Mouse (Mus musculus): ENCODE measurements at regions not wholly inside any gene's neighbourhood (a gene's known extent, or its start where the extent isn't known, plus 50 kb on each side); places are given as distances from the start of the nearest gene placed in this dataset.
A peak's percentile ranks its signal among the peaks of the same experiment; 100 is the strongest.

DNA sequence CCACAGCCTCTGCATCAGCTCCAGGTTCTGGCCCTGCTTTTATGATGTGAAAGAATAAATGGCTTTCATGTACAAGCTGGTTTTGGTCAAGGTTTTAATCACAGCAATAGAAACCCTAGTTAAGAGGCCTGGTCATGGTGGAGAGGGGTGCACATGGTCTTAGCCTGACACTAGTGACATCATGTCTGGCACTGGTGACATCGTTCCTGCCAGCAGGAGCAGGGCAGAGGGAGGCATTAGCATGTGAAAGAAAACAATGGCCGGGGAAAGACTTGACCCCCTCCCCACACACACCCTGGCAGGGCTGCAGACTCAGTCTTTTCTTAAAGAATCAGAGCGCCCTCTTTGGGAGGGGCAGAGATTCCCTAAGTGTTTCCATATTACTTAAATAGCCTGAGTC, 139.2 kb downstream of the Matn1 start:
- Histone ChIP-seq H3K27me3 (ENCODE audit: insufficient read depth, low read length) (no peaks in the 10 kb centered on the region), H3K27ac (ENCODE audit: low read depth, low read length) (no peak overlapping the region), H3K4me3 (ENCODE audit: low read depth, low read length) (no peak overlapping the region), H3K4me2 (ENCODE audit: low read depth) (no peak overlapping the region), H3K9ac (no peak overlapping the region), H3K9me3 (ENCODE audit: low read length) (no peaks in the 10 kb centered on the region), H3K4me1 (ENCODE audit: insufficient read depth) (no peaks in the 10 kb centered on the region), H3K36me3 (ENCODE audit: insufficient read depth) (no peaks in the 10 kb centered on the region)
- ATAC-seq: peak; percentile 45; the same call in 1 of the 2 replicates
- WGBS: 29% methylated on average over 3 of the region's 3 CpGs
- peak; percentile 29 for DNase-seq
- TF ChIP-seq CTCF (IDR thresholded peaks at IDR 0.05; ENCODE audit: low read depth): 0 out of 2 replicates have a peak, but pooled peaks have one; percentile 9

DNA sequence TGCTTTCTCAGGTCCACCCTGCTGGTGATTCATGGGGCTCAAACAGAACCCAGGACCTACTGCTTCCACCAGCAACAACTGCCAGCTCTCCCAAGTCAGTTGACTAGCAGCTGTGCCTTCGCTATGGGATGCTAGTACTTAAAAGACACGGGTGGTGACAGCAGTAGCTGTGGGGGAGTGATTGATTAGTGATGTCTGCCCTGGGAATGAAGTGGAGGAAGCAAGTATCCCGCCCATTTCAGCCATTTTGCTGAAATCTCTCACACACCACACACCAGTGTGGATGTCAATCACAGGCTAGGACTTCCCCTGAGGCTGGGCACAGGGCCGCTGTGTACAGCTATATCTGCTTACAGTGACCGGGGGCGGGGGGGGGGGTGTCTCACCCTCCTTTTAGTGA, 153.2 kb downstream of the Matn1 start:
- Histone ChIP-seq H3K27me3 (ENCODE audit: insufficient read depth, low read length) (no peaks in the 10 kb centered on the region), H3K4me1 (ENCODE audit: insufficient read depth) (no peaks in the 10 kb centered on the region), H3K9ac (no peak overlapping the region), H3K4me3 (ENCODE audit: low read depth, low read length) (no peak overlapping the region), H3K36me3 (ENCODE audit: insufficient read depth) (no peaks in the 10 kb centered on the region), H3K4me2 (ENCODE audit: low read depth) (no peak overlapping the region), H3K27ac (ENCODE audit: low read depth, low read length) (no peak overlapping the region), H3K9me3 (ENCODE audit: low read length) (no peaks in the 10 kb centered on the region)
- 67% methylated on average over 6 of the region's 6 CpGs for WGBS
- ATAC-seq: no peak
- DNase-seq: no peak
- TF ChIP-seq CTCF (IDR thresholded peaks at IDR 0.05; ENCODE audit: low read depth): no peak

DNA sequence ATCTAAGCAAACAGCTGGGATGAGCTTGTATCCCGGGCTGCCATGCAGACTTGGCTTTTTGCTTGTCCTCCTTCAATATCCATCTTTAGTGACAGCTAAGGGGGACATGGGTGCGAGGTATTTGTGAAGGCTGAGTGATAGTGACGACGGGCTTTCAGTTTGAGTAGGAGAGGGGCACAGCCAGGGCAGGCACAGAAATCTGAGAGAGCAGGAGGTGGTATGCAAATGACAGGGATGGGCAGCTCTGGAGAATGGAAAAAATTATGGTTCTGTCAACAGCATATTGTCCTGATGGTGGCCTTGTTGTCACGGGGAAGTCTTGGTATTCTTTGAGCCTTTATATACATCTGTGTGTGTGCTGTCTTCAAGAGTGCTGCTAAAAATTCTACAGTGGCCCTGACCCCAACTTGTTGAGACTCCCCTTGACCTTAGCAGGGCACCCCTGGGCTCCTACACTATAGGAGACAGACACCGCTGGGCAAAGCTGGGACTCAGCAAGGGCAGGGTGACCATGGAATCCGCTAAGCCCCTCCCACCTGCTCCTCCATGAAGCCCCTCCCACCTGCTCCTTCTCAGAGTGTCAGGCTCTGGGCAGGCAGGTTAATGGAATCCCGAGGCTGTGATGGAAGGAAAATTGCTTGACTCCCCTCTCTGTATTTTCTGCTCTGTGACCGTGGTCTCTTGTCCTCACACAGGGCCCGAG, 156.1 kb downstream of the Matn1 start:
- no peaks in the 10 kb centered on the region for H3K27me3 ChIP-seq (ENCODE audit: insufficient read depth, low read length)
- H3K4me3 ChIP-seq (ENCODE audit: low read depth, low read length): no peak overlapping the region
- H3K9me3 ChIP-seq (ENCODE audit: low read length): no peaks in the 10 kb centered on the region
- H3K9ac ChIP-seq: no peak overlapping the region
- no peak for ATAC-seq
- WGBS: 49% methylated on average over 10 of the region's 10 CpGs
- no peak overlapping the region for H3K27ac ChIP-seq (ENCODE audit: low read depth, low read length)
- H3K4me1 ChIP-seq (ENCODE audit: insufficient read depth): no peaks in the 10 kb centered on the region
- no peak for TF ChIP-seq CTCF (IDR thresholded peaks at IDR 0.05; ENCODE audit: low read depth)
- DNase-seq: no peak
- H3K36me3 ChIP-seq (ENCODE audit: insufficient read depth): no peaks in the 10 kb centered on the region
- no peak overlapping the region for H3K4me2 ChIP-seq (ENCODE audit: low read depth)

DNA sequence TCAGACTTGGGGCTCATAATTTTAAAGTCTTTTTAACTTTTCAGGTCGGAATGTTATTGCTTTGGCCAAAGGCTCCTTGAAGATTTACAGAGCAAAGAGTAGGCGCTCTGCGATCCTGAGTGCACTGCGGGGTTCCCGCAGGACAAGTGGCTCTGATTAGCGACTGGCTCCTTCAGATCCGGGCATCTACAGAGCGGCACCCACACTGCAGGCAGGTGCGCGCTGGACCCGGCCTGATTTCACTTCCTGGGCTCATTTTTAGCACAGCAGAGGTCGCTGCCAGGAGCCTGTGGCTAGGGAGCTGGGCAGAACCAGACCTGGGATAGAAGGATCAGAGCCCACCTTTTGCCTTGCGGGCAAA, 156.6 kb downstream of the Matn1 start:
- H3K9ac ChIP-seq: no peak overlapping the region
- no peak overlapping the region for H3K27ac ChIP-seq (ENCODE audit: low read depth, low read length)
- H3K9me3 ChIP-seq (ENCODE audit: low read length): no peaks in the 10 kb centered on the region
- no peaks in the 10 kb centered on the region for H3K36me3 ChIP-seq (ENCODE audit: insufficient read depth)
- 21% methylated on average over 13 of the region's 13 CpGs for WGBS
- TF ChIP-seq CTCF (IDR thresholded peaks at IDR 0.05; ENCODE audit: low read depth): no peak
- DNase-seq (no peak), ATAC-seq (no peak)
- no peaks in the 10 kb centered on the region for H3K4me1 ChIP-seq (ENCODE audit: insufficient read depth)
- H3K4me2 ChIP-seq (ENCODE audit: low read depth): no peak overlapping the region
- H3K4me3 ChIP-seq (ENCODE audit: low read depth, low read length): no peak overlapping the region
- H3K27me3 ChIP-seq (ENCODE audit: insufficient read depth, low read length): no peaks in the 10 kb centered on the region

DNA sequence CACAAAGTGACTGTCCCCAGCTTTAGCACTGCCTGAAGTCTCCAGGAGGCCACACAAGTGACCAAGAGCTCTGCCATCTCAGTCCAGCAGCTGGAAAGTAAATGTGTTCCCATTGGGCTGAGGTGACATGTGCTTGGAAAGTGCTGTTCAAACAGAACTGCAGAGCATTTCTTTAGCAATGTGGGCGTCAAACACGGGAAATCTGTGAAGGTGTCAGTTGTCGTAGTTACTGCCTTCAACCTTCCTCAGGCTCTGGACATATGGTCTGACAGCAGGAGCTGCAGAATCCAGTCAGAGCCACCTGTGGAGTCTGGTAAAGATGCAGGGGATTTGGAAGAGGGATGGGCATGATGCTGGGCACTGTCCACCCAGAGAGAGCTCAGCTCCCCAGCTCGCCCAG, 158.0 kb downstream of the Matn1 start:
- DNase-seq: no peak
- Histone ChIP-seq H3K4me1 (ENCODE audit: insufficient read depth) (0 out of 2 replicates have a peak, but pooled peaks cover under 1% of the 10 kb centered on the region), H3K9me3 (ENCODE audit: low read length) (no peaks in the 10 kb centered on the region), H3K9ac (no peak overlapping the region), H3K36me3 (ENCODE audit: insufficient read depth) (no peaks in the 10 kb centered on the region), H3K27ac (ENCODE audit: low read depth, low read length) (no peak overlapping the region), H3K27me3 (ENCODE audit: insufficient read depth, low read length) (no peaks in the 10 kb centered on the region), H3K4me3 (ENCODE audit: low read depth, low read length) (no peak overlapping the region), H3K4me2 (ENCODE audit: low read depth) (no peak overlapping the region)
- no peak for TF ChIP-seq CTCF (IDR thresholded peaks at IDR 0.05; ENCODE audit: low read depth)
- WGBS: 65% methylated on average over 4 of the region's 4 CpGs
- ATAC-seq: no peak

DNA sequence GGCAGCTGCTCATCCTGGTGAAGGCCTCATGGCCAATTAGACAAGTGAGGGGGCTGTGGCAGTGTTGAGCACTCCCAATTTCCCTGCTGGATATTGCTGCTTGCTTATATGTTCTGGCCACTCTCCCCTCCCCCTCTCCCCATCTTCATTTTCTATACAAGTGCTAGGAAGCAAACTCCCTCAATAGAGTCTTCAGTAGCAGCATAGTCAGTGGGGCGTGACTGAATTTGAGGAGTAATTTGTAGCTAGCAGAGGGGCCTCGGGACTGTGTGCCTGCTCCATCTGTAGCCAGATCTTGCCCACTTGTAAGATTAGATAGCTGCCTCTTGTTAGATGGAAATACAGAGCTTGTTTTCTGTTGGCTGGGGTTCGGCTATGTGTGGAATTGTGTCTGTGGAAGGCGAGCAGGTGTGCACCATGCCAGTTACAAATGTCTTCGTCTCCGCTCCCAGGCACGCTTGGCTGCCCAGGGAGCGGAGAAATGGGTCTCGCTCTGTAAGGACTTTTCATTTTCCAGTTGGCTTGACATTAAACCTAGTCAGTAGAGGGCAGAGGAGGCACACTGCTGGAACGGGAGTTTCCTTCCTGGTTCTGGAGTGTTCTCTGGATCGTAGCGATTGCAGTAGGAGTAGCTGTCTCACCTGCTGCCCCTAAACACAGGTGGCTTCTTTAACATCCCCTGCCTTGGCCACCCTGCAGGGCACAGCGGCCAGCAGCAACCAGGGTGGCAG, 163.1 kb downstream of the Matn1 start:
- H3K36me3 ChIP-seq (ENCODE audit: insufficient read depth): no peaks in the 10 kb centered on the region
- ATAC-seq (no peak), DNase-seq (peak; percentile 70)
- no peaks in the 10 kb centered on the region for H3K9me3 ChIP-seq (ENCODE audit: low read length)
- no peak overlapping the region for H3K27ac ChIP-seq (ENCODE audit: low read depth, low read length)
- H3K27me3 ChIP-seq (ENCODE audit: insufficient read depth, low read length): no peaks in the 10 kb centered on the region
- no peak overlapping the region for H3K4me3 ChIP-seq (ENCODE audit: low read depth, low read length)
- 19% methylated on average over 13 of the region's 13 CpGs for WGBS
- peak; percentile 74 for TF ChIP-seq CTCF (IDR thresholded peaks at IDR 0.05; ENCODE audit: low read depth)
- H3K9ac ChIP-seq: no peak overlapping the region
- peaks cover 3% of the 10 kb centered on the region; the same call in 1 of the 2 replicates for H3K4me1 ChIP-seq (ENCODE audit: insufficient read depth)
- no peak overlapping the region for H3K4me2 ChIP-seq (ENCODE audit: low read depth)

DNA sequence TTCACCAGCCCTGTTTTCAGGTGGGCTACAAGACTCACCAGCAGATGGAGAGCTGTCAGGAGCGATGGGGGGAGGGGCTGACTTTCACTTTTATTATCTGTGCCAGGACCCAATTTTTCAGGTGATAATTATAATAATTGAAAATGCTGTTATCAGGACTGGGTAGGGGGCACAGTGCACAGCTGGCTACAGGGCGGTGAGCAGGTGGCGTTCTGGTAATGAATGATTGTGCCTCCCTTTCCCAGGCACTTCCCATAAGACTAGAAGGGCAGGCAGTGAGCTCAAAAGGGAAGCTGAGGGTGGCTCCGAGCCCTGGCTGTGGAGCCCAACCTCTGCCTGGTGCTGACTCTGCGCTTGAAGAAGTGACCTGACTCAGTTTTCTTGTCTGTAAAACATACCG, 168.4 kb downstream of the Matn1 start:
- Histone ChIP-seq H3K27me3 (ENCODE audit: insufficient read depth, low read length) (no peaks in the 10 kb centered on the region), H3K36me3 (ENCODE audit: insufficient read depth) (no peaks in the 10 kb centered on the region), H3K27ac (ENCODE audit: low read depth, low read length) (no peak overlapping the region), H3K4me1 (ENCODE audit: insufficient read depth) (no peaks in the 10 kb centered on the region), H3K4me3 (ENCODE audit: low read depth, low read length) (no peak overlapping the region), H3K4me2 (ENCODE audit: low read depth) (no peak overlapping the region), H3K9ac (no peak overlapping the region), H3K9me3 (ENCODE audit: low read length) (no peaks in the 10 kb centered on the region)
- ATAC-seq (no peak), DNase-seq (no peak)
- WGBS: 74% methylated on average over 6 of the region's 6 CpGs
- TF ChIP-seq CTCF (IDR thresholded peaks at IDR 0.05; ENCODE audit: low read depth): no peak

All from forebrain, postnatal 0 days (tissue).